Mouse (Mus musculus) left cerebral cortex, adult 11 months (tissue): ENCODE data around the gene Dynll1.
"Not testable (repeated sequence)": the region's sequence is repeated elsewhere in the genome, so short reads cannot be mapped to it uniquely, and the experiment has no call there.

Experiments
- DNase-seq: peaks from one replicate; pipeline ENCODE4 v3.0.0; 2022; ENCODE audit warnings: low spot score

The Dynll1 gene

GRCm38 (mm10) chr5:115312816-115313667 is 12.2 kb upstream of the Dynll1 start:
- no peak for DNase-seq

GRCm38 (mm10) chr5:115312354-115312753 is 11.6 kb upstream of the Dynll1 start:
- no peak for DNase-seq

DNA sequence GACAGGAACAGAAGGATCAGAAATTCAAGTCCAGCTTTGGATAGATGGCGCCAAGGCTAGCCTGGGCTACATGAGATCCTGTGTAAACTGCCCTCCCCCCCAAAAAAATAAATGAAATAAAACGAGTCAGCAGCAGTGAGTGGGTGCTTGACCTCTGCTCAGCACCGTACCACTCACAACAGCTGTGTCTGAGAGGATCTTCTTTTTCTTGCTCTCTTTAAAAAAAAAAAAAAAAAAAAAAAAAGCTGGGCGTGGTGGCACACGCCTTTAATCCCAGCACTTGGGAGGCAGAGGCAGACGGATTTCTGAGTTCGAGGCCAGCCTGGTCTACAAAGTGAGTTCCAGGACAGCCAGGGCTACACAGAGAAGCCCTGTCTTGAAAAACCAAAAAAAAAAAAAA is 1.4 kb upstream of the Dynll1 start:
- not testable (repeated sequence) for DNase-seq

- DNase-seq, result no peak
Observed at GRCm38 (mm10) chr5:115301615-115302014, 816 bp upstream of the Dynll1 start.

DNA sequence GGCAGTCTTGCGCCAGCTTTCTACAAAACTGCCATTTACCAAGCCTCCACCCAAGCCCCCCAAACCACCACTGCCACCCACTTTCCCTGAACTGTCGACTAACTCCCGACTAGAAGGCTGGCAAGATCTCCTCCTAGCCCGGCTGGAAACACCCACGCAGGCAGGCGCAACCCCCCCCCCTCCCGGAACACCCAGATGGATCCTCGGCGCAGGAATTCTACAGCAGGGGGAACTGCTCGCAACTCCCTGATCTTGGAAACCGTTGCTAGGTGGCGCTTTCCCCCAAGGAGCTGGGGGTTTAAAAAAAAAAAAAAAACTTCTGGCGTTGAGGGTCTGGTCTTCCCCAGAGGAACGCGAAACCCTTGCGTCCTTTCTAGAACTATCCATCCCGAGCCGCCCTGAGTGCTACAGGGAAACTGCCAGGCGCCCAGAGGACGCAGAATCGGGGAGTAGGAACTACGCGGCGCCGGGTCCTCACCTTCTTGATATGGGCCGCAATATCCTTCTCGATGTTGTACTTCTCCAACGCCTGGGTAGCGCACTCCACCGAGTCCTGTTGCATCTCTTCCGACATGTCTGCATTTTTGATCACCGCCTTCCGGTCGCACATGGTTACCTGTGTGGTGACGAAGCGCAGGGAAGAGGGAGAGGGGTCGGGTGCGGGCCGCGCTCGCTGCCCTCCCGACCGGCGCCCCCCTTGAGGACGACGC is 609 bp downstream of the Dynll1 start:
- DNase-seq, result no peak

DNA sequence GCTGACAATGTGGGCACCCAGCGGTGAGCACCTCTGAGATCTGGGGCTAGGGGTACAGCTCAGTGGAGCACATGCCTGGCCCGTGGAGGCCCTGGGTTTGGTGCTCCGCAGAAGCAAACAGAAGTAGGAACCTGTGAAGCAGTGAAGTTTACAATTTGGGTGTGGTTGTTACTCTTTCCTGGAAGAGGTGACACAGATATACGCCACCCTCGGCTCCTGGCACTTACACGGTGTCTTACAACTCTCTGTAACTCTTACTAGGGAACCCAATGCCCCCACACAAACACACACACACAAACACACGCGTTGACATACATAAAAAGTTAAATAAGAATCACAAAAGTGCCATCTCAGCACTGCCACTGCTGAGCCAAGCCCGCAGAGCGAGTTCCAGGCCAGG is 4.5 kb downstream of the Dynll1 start:
- no peak for DNase-seq

- DNase-seq, result no peak
Observed at GRCm38 (mm10) chr5:115294173-115294572, 6.6 kb downstream of the Dynll1 start.

DNA sequence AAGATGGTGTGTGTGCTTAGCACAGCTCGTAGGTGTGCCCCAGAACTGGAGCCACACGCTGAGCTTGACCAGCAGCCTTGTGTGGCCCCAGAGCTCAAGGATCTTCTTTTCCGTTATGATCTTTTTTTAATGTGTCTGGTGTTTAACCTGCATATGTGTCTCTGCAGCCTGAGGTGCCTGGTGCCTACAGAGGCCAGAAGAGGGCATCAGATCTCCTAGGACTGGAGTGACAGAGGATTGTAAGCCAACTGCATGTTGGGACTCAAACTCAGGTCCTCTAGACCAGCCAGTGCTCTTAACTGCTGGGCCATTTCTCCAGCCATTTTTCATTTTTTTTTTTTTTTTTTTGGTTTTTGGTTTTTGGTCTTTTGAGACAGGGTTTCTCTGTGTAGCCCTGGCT is 16.1 kb downstream of the Dynll1 start:
- DNase-seq, result no peak

- no peak for DNase-seq
Observed at GRCm38 (mm10) chr5:115280050-115280687, 20.6 kb downstream of the Dynll1 start.

DNA sequence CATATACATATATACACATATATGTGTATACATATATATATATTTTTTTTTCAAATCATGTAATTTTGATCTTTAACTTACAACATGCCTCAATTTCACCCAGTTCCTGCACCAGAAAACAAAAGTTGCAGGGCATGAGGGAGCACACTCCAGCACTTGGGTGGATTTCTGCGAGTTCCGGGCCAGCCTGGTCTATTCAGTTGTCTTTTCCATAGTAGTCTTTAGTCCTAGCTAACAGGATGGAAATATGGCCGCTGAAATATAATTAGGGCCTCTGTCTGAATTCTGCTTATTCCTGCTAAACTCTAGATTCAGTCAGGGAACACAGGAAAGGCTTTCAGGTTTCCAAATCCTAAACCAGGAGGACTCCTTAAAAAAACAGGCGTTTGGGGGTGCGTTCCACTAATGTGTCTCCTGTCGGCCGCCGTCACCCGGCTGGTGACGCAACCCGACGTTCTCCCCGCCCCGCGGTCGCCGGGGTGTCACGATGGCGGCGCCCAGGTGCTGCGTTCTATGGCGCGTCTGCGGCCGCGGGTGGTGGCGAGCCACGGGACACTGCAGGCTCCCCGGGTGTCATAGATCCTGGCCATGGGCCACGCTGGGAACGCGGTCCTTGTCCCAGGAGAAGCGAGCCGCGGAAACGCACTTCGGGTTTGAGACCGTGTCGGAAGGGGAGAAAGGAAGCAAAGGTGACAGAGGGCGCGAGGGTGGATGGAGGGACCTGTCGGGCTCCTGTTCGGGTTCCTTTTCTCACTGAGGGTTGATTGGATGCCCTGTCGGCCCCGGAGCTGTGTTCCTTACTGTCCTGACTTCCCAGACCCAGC is 21.4 kb downstream of the Dynll1 start, which contains the start of gene Coq5:
Gene Coq5 (plus strand): TSS at position 441 of the 824 bp plus-strand sequence.
- peak; percentile 79 for DNase-seq

- no peak for DNase-seq
Observed at GRCm38 (mm10) chr5:115278785-115279184, 22.0 kb downstream of the Dynll1 start.

GRCm38 (mm10) chr5:115278053-115278452 is 22.7 kb downstream of the Dynll1 start:
- DNase-seq, result no peak

DNA sequence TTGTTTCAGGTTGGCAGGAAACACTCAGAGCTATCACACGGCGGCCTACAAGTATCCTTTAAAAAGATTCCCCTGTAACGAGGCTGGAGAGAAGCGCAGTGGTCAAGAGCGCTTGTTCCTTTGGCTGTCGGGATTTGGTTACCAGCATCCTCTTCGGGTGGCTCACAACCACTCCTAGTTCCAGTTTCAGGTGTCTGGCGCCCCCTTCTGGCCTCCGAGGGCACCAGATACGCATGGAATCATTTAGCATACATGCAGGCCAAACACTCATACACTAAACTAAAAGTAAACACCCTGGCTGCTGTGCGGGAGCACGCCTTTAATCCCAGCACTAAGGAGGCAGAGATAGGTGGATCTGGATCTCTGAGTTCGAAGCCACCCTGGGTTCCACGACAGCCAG is 24.8 kb downstream of the Dynll1 start:
- DNase-seq, result no peak

DNA sequence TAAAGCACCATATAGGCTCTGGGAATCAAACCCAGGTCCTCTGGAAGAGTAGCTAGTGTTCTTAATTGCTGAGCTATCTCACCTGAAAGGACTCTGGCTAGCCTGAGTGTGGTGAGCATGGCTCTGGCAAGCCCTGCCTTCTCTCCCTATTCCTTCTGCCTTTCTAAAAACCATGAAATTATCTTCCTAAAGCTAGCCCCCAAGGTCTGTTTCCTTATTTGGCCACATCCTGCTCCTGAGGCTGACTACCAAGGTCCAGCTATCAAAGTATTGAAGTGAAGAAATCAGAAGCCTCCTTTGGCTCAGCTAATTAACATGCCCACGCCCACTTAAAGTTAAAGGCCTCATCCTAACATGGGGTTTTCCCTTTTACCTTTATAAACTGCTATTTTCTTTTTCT is 26.0 kb downstream of the Dynll1 start:
- no peak for DNase-seq

GRCm38 (mm10) chr5:115274353-115274752 is 26.4 kb downstream of the Dynll1 start:
- DNase-seq, result no peak

GRCm38 (mm10) chr5:115273549-115274135 is 27.2 kb downstream of the Dynll1 start:
- DNase-seq, result no peak

GRCm38 (mm10) chr5:115272812-115273548 is 27.8 kb downstream of the Dynll1 start, which contains the start of gene Rnf10:
TSS of gene Rnf10 (minus strand) at chr5:115272898.
- peak; percentile 98 for DNase-seq

DNA sequence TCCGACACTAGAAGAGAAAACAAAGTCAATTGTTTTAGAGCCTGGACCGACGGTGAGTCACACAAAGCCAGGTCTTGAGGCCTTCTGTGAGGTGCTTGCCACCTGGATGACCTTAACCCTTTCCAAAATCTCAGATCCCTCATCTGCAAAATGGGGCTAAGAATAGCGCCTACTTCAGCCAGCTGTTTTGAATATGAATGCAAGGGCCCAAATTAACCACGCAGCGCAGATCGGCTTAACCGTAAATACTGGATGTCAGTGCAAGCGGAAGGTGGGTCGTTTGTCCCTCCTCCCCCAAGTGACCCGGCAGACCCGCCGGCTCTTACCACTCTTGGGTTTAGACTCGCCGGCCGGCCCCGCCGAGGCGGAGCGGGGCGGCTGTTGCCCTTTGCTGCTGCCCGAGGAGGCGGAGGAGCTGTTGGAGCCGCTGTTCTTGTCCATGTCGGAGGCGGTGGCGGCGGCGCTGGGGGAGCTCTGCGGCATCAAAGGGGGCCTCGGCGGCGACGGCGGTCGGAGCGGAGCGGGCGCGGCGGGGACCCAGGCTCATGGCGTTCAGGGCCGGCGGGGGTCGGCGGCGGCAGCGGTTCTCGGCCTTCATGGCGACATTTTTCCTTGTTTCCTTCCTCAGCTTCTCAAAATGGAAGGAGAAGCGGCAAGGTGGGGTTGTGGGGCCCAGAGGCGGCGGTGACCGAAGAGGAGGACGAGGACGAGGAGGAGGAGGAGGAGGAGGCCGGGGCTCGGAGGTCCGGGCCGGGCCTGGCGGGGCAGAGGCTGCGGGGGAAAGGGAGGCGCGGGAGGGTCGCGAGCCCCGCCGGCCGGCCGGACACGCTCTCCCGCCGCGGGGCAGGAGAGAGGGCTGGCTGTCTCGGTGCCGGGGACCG is 28.6 kb downstream of the Dynll1 start:
- DNase-seq, result no peak

- DNase-seq, result no peak
Observed at GRCm38 (mm10) chr5:115269969-115270368, 30.8 kb downstream of the Dynll1 start.

- DNase-seq, result no peak
Observed at GRCm38 (mm10) chr5:115268266-115268665, 32.5 kb downstream of the Dynll1 start.
